Mouse (Mus musculus): ENCODE measurements around the gene Olfr339. TPM values are rescaled to one million over a fixed set of nuclear protein-coding genes. Genes with fewer than 3 reads are reported as not detected.
"Not testable (repeated sequence)": the region's sequence is repeated elsewhere in the genome, so short reads cannot be mapped to it uniquely, and the experiment has no call there.

Gene Olfr339
- polyA plus RNA-seq (2015; fragmentation: Nextera tagmentation; extraction: Ambion mirVana), result not detected in 2 replicates

GRCm38 (mm10) chr2:36418647-36419046, at the start of gene Olfr339:
Olfr339 (plus strand) TSS chr2:36418947.
- 85% methylated on average over 3 of the region's 3 CpGs for WGBS
- H3K27me3 ChIP-seq (replicated peaks), result no peaks in the 10 kb centered on the region

DNA sequence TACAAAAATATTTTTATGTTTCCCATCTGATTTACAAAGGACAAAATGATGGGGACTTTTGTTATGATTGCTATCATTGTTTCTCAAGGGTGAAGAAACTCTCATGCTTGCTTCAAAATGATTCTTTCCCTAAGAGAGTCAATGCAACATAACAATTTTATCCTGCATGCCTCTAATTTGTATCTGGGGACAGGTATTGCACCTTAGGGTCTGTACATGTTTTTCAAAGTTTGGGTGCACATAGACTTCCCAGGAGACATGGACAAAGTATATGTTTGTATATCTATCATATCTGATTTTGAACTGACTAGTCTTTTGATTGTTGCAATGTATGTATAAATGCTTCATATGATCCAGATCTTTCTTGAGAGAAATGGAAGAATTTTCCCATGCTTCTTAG, 45.5 kb upstream of the Olfr339 start, which contains the start of gene Olfr338:
Gene Olfr338, plus strand, starts transcription at position 301 of the 400 bp plus-strand sequence.
- Histone ChIP-seq H3K4me3 (replicated peaks) (no peak within 1 kb of the TSS), H3K9me3 (no peaks in the 10 kb centered on the region), H3K4me2 (no peak within 1 kb of the TSS), H3K27me3 (replicated peaks) (no peaks in the 10 kb centered on the region), H3K4me1 (no peaks in the 10 kb centered on the region), H3K27ac (no peak within 1 kb of the TSS), H3K9ac (no peak within 1 kb of the TSS), H3K36me3 (no peaks in the 10 kb centered on the region)
- ATAC-seq (ENCODE audit: insufficient read depth, low FRiP score, low read depth), result no peak

More at GRCm38 (mm10) chr2:36418647-36419046, at the start of gene Olfr339:
- Histone ChIP-seq H3K4me2 (no peak within 1 kb of the TSS), H3K4me1 (no peaks in the 10 kb centered on the region), H3K9ac (no peak within 1 kb of the TSS), H3K27ac (no peak within 1 kb of the TSS), H3K36me3 (no peaks in the 10 kb centered on the region), H3K9me3 (no peaks in the 10 kb centered on the region), H3K4me3 (replicated peaks) (no peak within 1 kb of the TSS)
- no peak for ATAC-seq (ENCODE audit: insufficient read depth, low FRiP score, low read depth)

DNA sequence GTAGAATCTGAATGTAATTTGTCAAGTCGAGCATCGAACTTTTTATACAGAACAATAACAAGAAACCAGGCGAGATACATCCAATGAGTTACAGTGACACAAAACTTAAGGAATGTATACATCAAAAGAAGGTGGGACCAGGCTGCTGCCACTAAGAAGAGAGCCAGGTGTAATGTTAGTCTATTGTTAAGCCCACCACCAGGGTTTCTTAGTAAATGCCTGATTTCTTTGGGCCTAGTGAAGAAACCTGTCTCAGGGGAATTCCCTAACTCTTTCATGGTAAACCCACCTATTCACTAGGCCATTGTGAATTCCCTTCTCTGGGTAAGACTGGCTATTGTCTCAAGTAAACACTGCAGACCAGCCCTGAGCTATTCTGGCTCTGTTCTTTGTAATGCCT, 3.6 kb upstream of the Olfr339 start:
- H3K27me3 ChIP-seq (replicated peaks); ATAC-seq (ENCODE audit: insufficient read depth, low FRiP score, low read depth); H3K4me1 ChIP-seq; H3K4me3 ChIP-seq (replicated peaks); H3K9me3 ChIP-seq; H3K9ac ChIP-seq; H3K36me3 ChIP-seq; H3K4me2 ChIP-seq; H3K27ac ChIP-seq: not testable (repeated sequence)
- WGBS, result 79% methylated on average over 3 of the region's 3 CpGs

DNA sequence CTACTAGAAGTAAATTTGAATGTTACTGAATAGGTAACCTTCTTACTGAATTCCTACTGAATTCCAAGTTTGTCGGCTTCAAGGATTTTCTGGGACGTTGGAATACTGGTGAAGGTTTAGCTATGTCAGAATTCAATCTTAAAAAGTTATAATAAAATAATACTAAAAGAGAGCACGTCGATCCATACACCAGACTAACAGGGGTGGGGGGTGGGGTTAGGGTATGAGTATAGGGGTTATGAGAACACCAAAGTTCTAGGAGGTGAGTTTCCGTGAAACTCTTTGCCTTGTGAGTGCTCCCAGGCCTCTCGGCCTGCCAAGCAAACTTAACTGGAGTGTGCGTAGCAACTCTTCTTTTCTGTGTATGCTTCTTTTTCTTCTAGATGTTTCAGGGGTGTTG, 3.2 kb upstream of the Olfr339 start:
- not testable (repeated sequence) for H3K4me1 ChIP-seq; H3K4me2 ChIP-seq; H3K9ac ChIP-seq; H3K4me3 ChIP-seq (replicated peaks); H3K27ac ChIP-seq; H3K27me3 ChIP-seq (replicated peaks); H3K9me3 ChIP-seq; H3K36me3 ChIP-seq; ATAC-seq (ENCODE audit: insufficient read depth, low FRiP score, low read depth)
- 85% methylated on average over 7 of the region's 7 CpGs for WGBS

DNA sequence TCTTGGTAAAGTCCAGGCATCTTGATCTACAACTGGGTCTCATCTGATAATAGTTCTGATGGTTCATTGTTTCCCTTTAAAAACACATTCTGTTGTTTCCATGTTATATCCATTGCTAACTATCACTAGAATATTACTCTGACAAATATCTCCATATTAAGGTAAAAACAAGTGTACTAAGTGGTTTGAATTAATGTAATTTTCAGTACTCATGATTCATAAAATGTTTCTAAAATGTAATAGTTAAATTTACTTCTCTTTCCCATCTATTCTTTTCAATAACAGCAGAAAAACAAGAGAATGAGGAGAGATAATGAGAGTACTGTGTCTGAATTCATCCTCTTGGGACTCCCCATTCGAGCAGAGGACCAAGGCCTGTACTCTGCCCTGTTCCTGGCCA, 33.5 kb downstream of the Olfr339 start, which contains the start of gene Olfr340:
Gene Olfr340, plus strand, starts transcription at position 301 of the 400 bp plus-strand sequence.
- no peaks in the 10 kb centered on the region for H3K36me3 ChIP-seq
- no peaks in the 10 kb centered on the region for H3K9me3 ChIP-seq
- H3K27me3 ChIP-seq (replicated peaks), result no peaks in the 10 kb centered on the region
- WGBS, result 68% methylated on average over 1 of the region's 1 CpGs
- no peak within 1 kb of the TSS for H3K27ac ChIP-seq
- no peak for ATAC-seq (ENCODE audit: insufficient read depth, low FRiP score, low read depth)
- H3K4me1 ChIP-seq, result no peaks in the 10 kb centered on the region
- no peak within 1 kb of the TSS for H3K4me2 ChIP-seq
- H3K4me3 ChIP-seq (replicated peaks), result no peak within 1 kb of the TSS
- no peak within 1 kb of the TSS for H3K9ac ChIP-seq

DNA sequence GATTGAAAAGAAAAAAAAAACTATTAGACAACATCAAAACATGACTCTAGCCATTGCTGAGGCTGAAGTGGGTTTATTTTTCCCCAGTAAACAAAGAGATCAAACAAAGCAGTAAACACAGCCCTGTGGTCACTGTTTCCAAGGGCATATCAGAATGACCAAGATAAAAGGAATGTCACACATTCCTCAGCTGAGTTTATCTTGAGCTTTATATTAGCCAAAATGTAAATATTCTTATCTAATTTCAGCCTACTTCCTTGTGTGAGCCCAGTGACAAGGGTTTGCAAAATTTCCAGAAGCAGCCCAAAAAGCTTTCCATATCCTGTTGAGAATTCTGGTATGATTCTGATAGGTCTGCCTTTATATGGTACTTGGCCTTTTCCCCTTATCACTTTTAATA, 54.9 kb downstream of the Olfr339 start:
- no peak overlapping the region for H3K4me2 ChIP-seq
- H3K4me1 ChIP-seq, result no peaks in the 10 kb centered on the region
- no peaks in the 10 kb centered on the region for H3K36me3 ChIP-seq
- H3K27ac ChIP-seq, result no peak overlapping the region
- no peak overlapping the region for H3K4me3 ChIP-seq (replicated peaks)
- ATAC-seq (ENCODE audit: insufficient read depth, low FRiP score, low read depth), result no peak
- no peaks in the 10 kb centered on the region for H3K27me3 ChIP-seq (replicated peaks)
- H3K9ac ChIP-seq, result no peak overlapping the region
- no peaks in the 10 kb centered on the region for H3K9me3 ChIP-seq

Other genes starting within 250 kb of the Olfr339 start
- gene Ptgs1, start 188.5 kb upstream of the Olfr339 start, polyA plus RNA-seq (2015; fragmentation: Nextera tagmentation; extraction: Ambion mirVana), result 27.9 and 31.3 TPM in 2 replicates
- not detected in 2 replicates for gene Olfr338, start 45.4 kb upstream of the Olfr339 start, polyA plus RNA-seq (2015; fragmentation: Nextera tagmentation; extraction: Ambion mirVana)
- not detected in 2 replicates for gene Olfr340, start 33.6 kb downstream of the Olfr339 start, polyA plus RNA-seq (2015; fragmentation: Nextera tagmentation; extraction: Ambion mirVana)
- not detected in 2 replicates for gene Olfr341, start 63.5 kb downstream of the Olfr339 start, polyA plus RNA-seq (2015; fragmentation: Nextera tagmentation; extraction: Ambion mirVana)
- not detected in 2 replicates for gene Olfr342, start 106.1 kb downstream of the Olfr339 start, polyA plus RNA-seq (2015; fragmentation: Nextera tagmentation; extraction: Ambion mirVana)
- not detected in 2 replicates for gene Olfr344, start 147.7 kb downstream of the Olfr339 start, polyA plus RNA-seq (2015; fragmentation: Nextera tagmentation; extraction: Ambion mirVana)
- gene Olfr345, start 221.1 kb downstream of the Olfr339 start, polyA plus RNA-seq (2015; fragmentation: Nextera tagmentation; extraction: Ambion mirVana), result not detected in 2 replicates